Mouse (Mus musculus): Measurements from ENCODE around the gene Ppp2r5b.

Gene Ppp2r5b

DNA sequence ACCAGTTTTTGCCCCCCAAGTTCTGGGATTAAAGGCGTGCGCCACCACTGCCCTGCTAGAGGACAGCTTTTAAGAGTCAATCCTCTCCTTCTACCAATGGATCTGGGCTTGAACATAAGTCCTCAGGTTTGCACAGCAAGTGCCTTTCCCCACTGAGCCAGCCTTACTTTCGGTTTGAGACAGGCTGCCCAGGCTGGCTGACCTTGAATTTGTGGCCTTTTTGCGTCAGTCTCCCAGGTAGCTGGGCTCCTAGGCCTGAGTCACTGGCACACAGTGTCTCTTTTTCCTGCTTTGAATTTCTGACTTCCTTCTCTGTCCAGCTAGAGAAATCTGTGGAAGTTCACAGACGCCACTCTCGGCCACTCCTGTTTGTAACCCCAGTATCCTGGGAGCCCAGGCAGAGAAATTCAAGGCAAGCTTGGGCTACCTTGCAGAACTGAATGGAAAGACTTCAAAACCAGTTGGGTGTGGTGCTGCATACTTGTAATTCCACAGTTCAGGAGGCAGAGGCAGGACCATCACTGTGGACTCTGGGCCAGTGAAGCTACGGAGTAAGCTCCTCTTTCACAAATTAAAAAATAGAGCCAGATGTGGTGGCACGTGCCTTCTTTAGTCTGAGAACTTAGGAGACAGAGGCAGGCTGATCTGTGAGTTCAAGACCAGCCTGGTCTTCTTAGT is 34.3 kb upstream of the Ppp2r5b start:
- no peak for DNase-seq (ENCODE audit: low read depth in 2 of 2, low spot score in 2 of 2)

DNA sequence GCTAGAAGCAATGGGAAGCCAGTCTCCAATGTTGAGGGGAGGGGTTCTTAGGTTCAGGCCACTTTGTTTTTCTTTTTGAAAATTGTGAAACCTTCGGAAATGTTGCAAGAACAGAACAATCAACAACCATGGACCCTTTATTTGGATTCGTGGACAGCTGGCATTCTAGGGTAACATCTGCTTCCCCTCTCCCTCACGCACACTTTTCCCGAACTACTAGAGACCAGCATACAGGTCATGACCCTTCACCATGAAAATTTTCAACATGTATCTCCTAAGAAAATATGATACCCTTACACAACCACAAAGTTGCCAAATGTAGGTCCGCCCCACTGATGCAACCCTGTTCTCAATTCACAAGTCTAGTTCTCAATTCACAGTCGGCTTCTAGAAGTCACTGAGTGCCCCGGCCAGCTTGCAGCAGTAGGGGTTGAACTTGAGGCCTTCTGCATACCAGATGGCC is 33.0 kb upstream of the Ppp2r5b start:
- no peak for DNase-seq (ENCODE audit: low read depth in 2 of 2, low spot score in 2 of 2)

GRCm38 (mm10) chr19:6268170-6268528 is 32.5 kb upstream of the Ppp2r5b start:
- peak; percentile 88 to 91 for DNase-seq (ENCODE audit: low read depth in 2 of 2, low spot score in 2 of 2)

- no peak for DNase-seq (ENCODE audit: low read depth in 2 of 2, low spot score in 2 of 2)
Observed at GRCm38 (mm10) chr19:6267306-6268169, 31.9 kb upstream of the Ppp2r5b start.

- no peak for DNase-seq (ENCODE audit: low read depth in 2 of 2, low spot score in 2 of 2)
Observed at GRCm38 (mm10) chr19:6265727-6266182, 30.1 kb upstream of the Ppp2r5b start.

DNA sequence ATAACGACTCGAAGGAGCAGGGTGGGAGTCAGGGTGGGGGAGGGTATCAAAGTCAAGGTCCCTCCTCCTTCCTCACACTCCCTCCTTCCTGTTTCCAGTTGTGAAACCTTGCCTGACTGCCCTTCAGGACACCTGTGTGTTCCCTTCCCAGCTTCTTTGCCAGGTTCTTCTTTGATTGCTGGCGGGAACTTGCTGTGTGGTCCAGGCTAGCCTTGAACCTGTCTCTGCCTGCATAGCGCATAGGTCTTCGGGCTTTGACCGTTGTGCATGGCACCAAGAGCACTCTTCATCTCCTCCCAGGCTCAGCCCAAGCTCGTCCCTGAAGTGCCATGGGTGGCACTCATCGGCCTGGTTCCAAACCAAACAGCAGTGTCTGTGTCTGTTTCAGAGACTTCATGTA is 29.3 kb upstream of the Ppp2r5b start:
- DNase-seq (ENCODE audit: low read depth in 2 of 2, low spot score in 2 of 2), result no peak

- DNase-seq (ENCODE audit: low read depth in 2 of 2, low spot score in 2 of 2), result no peak
Observed at GRCm38 (mm10) chr19:6264200-6264599, 28.5 kb upstream of the Ppp2r5b start.

GRCm38 (mm10) chr19:6262839-6263433 is 27.3 kb upstream of the Ppp2r5b start:
- DNase-seq (ENCODE audit: low read depth in 2 of 2, low spot score in 2 of 2), result no peak

- peak; percentile 81 to 83 for DNase-seq (ENCODE audit: low read depth in 2 of 2, low spot score in 2 of 2)
Observed at GRCm38 (mm10) chr19:6262222-6262621, 26.6 kb upstream of the Ppp2r5b start.

DNA sequence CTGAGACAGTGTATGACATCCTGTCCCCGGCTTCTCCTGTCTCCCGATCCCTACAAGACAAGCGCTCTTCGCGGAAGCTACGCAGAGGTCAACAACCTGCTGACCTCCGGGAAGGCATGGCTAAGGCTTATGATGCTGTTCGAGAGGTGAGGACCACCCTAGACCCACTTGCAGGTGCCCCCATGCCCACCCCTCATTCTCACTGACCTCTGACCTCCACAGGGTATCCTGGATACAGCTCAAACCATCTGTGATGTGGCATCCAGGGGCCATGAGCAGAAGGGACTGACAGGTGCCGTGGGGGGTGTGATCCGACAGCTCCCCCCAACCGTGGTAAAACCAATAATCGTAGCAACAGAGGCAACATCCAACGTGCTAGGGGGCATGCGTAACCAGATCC is 25.7 kb upstream of the Ppp2r5b start:
- DNase-seq (ENCODE audit: low read depth in 2 of 2, low spot score in 2 of 2), result no peak

DNA sequence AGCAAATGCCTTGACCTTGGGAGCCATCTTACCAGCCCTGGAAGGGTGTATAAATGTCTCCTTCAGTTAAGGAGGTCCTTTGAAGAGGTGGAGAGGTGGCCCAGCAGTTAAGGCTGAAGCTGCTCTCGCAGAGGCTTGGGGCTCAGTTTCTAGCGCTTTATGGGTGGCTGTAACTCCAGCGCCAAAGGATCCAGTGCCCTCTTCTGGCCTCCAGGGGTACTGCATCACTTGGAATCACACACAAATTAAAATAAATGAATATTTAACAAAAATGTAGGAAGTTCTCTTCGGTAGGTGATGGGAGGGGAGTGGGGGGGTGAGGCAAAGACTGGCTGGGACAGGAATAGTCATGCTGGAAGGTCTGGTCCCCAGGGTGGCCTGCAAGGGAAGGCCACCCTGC is 25.3 kb upstream of the Ppp2r5b start:
- no peak for DNase-seq (ENCODE audit: low read depth in 2 of 2, low spot score in 2 of 2)

DNA sequence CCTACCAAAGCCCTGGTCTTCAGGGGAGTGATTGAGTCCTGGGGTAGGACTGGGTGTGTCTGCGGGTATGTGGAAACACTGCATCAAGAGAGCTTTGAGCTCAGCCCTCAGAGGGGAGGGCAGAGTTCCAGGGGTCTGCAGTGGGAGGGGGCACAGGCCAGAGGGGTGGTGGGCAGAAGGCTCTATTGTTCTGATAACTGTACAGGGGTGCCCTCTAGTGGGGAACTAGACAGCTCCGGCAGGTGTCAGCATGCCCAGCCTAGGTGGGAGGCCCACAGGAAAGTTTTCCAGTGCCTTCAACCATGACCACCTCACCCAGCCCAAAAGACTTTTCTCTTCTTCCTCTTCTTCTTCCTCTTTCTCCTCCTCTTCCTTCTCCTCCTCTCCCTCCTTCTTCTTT is 24.8 kb upstream of the Ppp2r5b start:
- DNase-seq (ENCODE audit: low read depth in 2 of 2, low spot score in 2 of 2), result no peak

GRCm38 (mm10) chr19:6253021-6253420 is 17.3 kb upstream of the Ppp2r5b start:
- DNase-seq (ENCODE audit: low read depth in 2 of 2, low spot score in 2 of 2), result no peak

DNA sequence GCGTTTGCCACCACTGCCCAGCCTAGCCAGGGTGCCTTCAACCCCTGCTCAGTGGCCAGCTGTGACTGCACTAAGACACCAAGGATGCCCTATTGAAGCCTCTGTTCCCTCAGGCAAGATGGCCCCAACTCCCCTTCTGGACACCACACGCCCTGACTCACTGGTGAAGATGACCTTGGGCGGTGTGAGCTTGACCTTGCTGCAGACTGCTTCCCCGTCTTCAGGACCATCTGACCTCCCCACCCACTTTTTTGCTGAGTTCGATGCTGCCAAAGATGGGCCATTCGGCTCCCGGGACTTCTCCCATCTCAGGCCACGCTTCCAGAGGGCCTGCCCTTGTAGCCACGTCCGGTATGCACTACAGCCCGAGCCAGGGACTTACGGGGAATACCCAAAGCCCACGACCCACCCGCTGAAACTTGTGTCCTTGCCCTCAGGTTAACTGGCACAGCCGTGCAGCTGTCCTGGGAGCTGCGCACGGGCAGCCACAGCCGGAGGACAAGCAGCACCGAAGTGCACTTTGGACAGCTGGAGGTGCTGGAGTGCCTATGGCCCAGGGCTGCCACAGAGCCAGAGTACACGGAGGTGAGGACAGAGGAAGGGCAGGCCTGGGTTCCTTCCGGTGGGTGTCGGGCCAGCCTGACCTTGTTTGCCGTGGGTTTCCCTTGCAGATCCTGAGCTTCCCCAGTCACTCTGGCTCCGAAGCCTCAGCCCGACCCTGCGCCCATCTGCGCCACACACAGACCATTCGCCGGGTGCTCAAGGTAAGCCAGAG is 12.0 kb upstream of the Ppp2r5b start:
- no peak for DNase-seq (ENCODE audit: low read depth in 2 of 2, low spot score in 2 of 2)

GRCm38 (mm10) chr19:6245806-6246205 is 10.1 kb upstream of the Ppp2r5b start:
- no peak for DNase-seq (ENCODE audit: low read depth in 2 of 2, low spot score in 2 of 2)

GRCm38 (mm10) chr19:6243226-6243625 is 7.6 kb upstream of the Ppp2r5b start:
- no peak for DNase-seq (ENCODE audit: low read depth in 2 of 2, low spot score in 2 of 2)

GRCm38 (mm10) chr19:6242281-6242680 is 6.6 kb upstream of the Ppp2r5b start:
- peak; percentile 76 to 84 for DNase-seq (ENCODE audit: low read depth in 2 of 2, low spot score in 2 of 2)

GRCm38 (mm10) chr19:6241274-6242107 is 5.8 kb upstream of the Ppp2r5b start, which contains the start of gene Atg2a:
Gene Atg2a, plus strand, starts transcription at chr19:6241668.
- peak; percentile 97 to 98 for DNase-seq (ENCODE audit: low read depth in 2 of 2, low spot score in 2 of 2)

GRCm38 (mm10) chr19:6240725-6241124 is 5.1 kb upstream of the Ppp2r5b start:
- no peak for DNase-seq (ENCODE audit: low read depth in 2 of 2, low spot score in 2 of 2)

DNA sequence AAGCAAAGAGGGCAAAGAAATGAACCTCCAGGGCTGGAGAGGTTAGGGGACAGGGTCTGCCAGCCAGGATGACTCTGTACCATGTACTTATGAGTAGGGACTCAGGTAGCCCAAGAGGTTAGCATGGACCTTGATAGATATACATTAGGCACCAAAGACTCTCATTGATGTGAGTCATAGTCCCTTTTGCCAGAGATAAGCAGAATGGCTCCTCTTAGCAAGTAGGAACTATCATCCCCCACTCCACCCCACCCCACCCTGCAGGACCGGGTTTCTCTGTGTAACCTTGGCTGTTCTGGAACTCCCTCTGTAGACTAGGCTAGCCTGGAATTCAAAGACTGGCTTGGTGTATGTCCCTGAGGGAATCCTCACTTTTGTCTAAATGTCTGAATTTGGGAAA is 4.5 kb upstream of the Ppp2r5b start:
- no peak for DNase-seq (ENCODE audit: low read depth in 2 of 2, low spot score in 2 of 2)
